34 mouse cellular contexts compared by ENCODE assay signal in genomic region chr9:84754828-84755227, GRCm38 (mm10).
"Had no signal": no experiment of that assay in that cellular context is flagged by ENCODE, and none has a peak within 500 bp of the region (broad histone marks: within the 10 kb centered on the region; RNA-seq: fewer than 3 reads in every experiment).

No protein-coding gene starts in this region.

- H3K9ac ChIP-seq: heart, embryonic 12.5 days; heart, embryonic 13.5 days; heart, embryonic 15.5 days; hindbrain, embryonic 12.5 days; hindbrain, embryonic 13.5 days; hindbrain, embryonic 14.5 days; hindbrain, embryonic 15.5 days; intestine, embryonic 15.5 days; kidney, embryonic 15.5 days had no signal

- H3K9me3 ChIP-seq: heart, embryonic 10.5 days; heart, embryonic 13.5 days; heart, embryonic 15.5 days; hindbrain, embryonic 10.5 days; hindbrain, embryonic 12.5 days; hindbrain, embryonic 13.5 days; hindbrain, embryonic 15.5 days; intestine, embryonic 15.5 days; kidney, embryonic 15.5 days had no signal

- H3K4me2 ChIP-seq: heart, embryonic 11.5 days; heart, embryonic 12.5 days; heart, embryonic 13.5 days; heart, embryonic 15.5 days; hindbrain, embryonic 12.5 days; hindbrain, embryonic 13.5 days; hindbrain, embryonic 14.5 days; hindbrain, embryonic 15.5 days; intestine, embryonic 15.5 days; kidney, embryonic 15.5 days had no signal

- H3K27ac ChIP-seq: heart, embryonic 10.5 days; heart, embryonic 13.5 days; heart, embryonic 15.5 days; hindbrain, embryonic 10.5 days; hindbrain, embryonic 12.5 days; hindbrain, embryonic 13.5 days; hindbrain, embryonic 14.5 days; hindbrain, embryonic 15.5 days; hindbrain, postnatal 0 days; intestine, embryonic 15.5 days; kidney, embryonic 15.5 days; kidney, postnatal 0 days; layer of hippocampus, adult 2 months had no signal

- DNase-seq: heart, postnatal 10 days; heart, postnatal 14 days; heart, postnatal 36 days; heart, postnatal 4 days; kidney, adult 11 months; kidney, adult 18-20 months; kidney, adult 2 months; kidney, adult 8-10 months; kidney, adult 9 months; kidney, postnatal 10 days; kidney, postnatal 14 days; kidney, postnatal 25 days; kidney, postnatal 36 days; kidney, postnatal 4 days; layer of hippocampus, postnatal 36 days had no signal

- H3K4me1 ChIP-seq: heart, embryonic 10.5 days; heart, embryonic 12.5 days; heart, embryonic 13.5 days; heart, embryonic 15.5 days; hindbrain, embryonic 10.5 days; hindbrain, embryonic 12.5 days; hindbrain, embryonic 13.5 days; hindbrain, embryonic 15.5 days; intestine, embryonic 15.5 days; kidney, embryonic 15.5 days had no signal

- ATAC-seq: hindbrain, embryonic 16.5 days; hindbrain, postnatal 0 days; inflammation-experienced regulatory T-cells, adult 6 months; intestine, embryonic 15.5 days; intestine, embryonic 16.5 days; intestine, postnatal 0 days had no signal

- H3K4me3 ChIP-seq: heart, embryonic 10.5 days; heart, embryonic 12.5 days; heart, embryonic 13.5 days; heart, embryonic 15.5 days; hindbrain, embryonic 10.5 days; hindbrain, embryonic 12.5 days; hindbrain, embryonic 13.5 days; hindbrain, embryonic 15.5 days; intestine, embryonic 15.5 days; kidney, embryonic 15.5 days; layer of hippocampus, adult 2 months had no signal

- H3K36me3 ChIP-seq: heart, embryonic 10.5 days; heart, embryonic 12.5 days; heart, embryonic 13.5 days; heart, embryonic 15.5 days; hindbrain, embryonic 10.5 days; hindbrain, embryonic 12.5 days; hindbrain, embryonic 13.5 days; hindbrain, embryonic 15.5 days; intestine, embryonic 15.5 days; kidney, embryonic 15.5 days had no signal

- H3K27me3 ChIP-seq: heart, embryonic 12.5 days; heart, embryonic 13.5 days; heart, embryonic 15.5 days; hindbrain, embryonic 12.5 days; hindbrain, embryonic 13.5 days; hindbrain, embryonic 15.5 days; intestine, embryonic 15.5 days; kidney, embryonic 15.5 days had no signal
